Mouse (Mus musculus): ENCODE measurements around the gene Krcc1.

The Krcc1 gene

DNA sequence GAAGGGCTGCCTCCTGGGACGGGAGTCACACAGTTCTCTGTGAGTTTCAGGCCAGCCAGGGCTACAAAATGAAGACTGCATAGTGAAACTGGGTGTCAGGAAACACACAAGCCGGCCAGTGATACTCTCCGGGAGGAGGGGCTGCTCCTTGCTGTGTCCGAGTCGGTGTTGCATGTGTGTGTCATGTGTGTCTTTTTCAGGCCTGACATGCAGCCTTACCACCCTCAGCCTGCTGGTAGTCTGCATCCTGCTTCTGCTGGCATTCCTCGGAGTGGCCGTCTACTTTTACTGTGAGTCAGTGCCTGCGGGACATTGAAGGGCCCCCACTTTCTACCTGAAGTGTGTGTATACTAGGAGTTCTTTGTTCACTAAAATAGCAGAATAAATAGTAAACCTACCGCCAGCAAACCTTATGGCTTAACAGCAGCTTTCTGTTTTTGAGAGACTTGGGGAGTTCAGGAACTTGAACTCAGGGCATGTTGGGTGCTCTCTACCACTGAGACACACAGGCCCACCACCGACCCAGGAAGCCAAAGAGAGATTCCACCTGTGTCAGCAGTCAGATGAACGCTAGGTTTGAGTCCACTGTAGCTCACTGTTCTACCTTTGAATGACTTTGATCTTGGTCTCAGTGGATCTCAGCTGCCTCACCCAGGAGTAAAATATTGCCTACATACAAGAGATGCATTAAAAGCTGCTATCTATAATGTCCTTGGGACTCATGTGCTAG lies 60.9 kb downstream of the Krcc1 start:
- DNase-seq (ENCODE audit: low read depth, low spot score) = no peak

DNA sequence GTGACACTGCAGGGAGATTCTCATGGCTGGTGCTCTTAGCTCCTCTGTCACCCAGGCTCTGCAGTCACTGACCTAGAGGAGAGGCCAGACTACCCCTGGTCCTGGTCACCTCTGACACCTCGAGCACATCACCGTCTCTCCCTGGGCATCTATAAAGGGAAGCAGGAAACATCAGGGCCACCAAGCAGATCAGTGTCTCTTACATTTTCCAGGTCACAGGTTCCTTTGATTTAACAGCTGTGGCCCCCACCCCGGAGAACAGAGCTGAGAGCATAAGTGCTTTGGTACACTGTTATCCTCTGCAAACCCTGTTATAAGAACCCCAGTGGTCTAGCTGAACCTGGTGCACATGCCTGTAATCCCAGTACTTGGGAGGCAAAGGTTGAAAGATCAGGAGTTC lies 61.6 kb downstream of the Krcc1 start:
- DNase-seq (ENCODE audit: low read depth, low spot score) = no peak

DNA sequence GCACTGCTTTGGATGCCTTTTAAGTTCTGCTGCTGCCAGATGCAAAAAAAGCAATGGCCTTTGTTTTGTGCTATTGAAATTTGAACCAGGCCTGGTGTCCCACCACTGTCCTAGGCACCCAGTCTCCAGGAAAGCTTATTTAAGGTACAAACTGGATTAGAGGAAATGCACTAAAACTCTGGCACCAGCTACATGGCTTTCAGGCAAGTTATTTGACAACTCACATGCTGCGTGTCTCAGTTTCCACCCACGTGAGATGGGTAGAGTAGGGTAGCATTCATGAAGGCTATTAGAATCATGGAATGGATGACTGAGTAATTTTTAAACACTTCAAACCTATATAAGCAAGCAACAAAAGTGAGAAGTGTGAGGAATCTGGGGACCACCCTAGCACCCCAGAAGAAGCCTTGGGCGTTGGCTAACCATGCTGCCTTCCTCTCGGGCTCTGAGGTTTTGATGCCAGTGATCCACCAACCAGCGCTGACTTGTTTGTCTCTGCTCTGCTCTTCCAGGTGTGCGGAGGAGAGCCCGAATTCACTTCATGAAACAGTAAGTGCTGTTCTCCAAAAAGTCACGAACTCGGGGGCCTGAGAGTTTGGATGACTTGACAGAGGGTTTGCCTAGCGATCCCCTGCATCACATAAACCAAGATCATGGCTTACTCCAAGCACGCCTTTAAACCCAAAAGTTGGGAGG lies 62.2 kb downstream of the Krcc1 start:
- no peak for DNase-seq (ENCODE audit: low read depth, low spot score)
